Mouse (Mus musculus) megakaryocyte, adult 5-6 weeks (primary cell): ENCODE measurements around the gene Mgp. TPM values are rescaled to one million over a fixed set of nuclear protein-coding genes. Genes with fewer than 3 reads are reported as not detected.

Experiments used
- ATAC-seq: 2 replicates; pipeline ENCODE4 v1.8.0; 2016; ENCODE audit warnings: mild to moderate bottlenecking, inconsistent platforms; ENCODE audit not compliant: poor library complexity, severe bottlenecking
- total RNA-seq, 2 experiments: library from RNA; stranded (forward) in 1 of 2; stranded (reverse) in 1 of 2; fragments of 153-499, 151-499 nt in 1 of 2; fragments of 221-1000, 200-1000 nt in 1 of 2; gene quantifications; 2 replicates each; pipeline versions ENCODE4 v1.2.3 to v1.2.4; 2015 to 2017

The Mgp gene
- total RNA-seq, 2 experiments from 2014 or later: 0.42 TPM; not detected in 1

DNA sequence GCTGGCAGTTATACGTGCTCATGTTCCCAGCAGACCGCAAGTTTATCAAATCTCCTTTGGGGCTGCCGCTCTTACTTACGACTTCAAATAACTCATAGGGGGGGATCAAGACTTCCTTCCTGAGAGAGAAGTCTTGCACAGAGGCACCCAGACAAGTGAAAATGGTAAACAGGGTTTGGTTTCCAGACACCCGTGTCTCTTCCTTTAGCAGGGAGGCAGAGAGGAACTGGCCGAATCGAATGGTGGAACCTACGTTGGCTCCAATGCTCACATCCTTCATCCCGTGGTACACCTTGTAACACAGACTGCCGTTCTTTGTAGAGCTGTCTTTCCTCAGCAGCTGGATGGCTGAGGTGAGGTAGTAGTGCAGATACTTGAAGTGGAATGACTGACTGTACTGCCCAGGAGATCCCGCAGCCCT lies 21.3 kb downstream of the Mgp start:
- ATAC-seq: no peak

GRCm38 (mm10) chr6:136852762-136853161 lies 22.9 kb downstream of the Mgp start:
- peak; percentile 70 for ATAC-seq

- ATAC-seq: no peak
These were observed 23.3 kb downstream of the Mgp start for GRCm38 (mm10) chr6:136852348-136852747.

GRCm38 (mm10) chr6:136850267-136850666 lies 25.4 kb downstream of the Mgp start:
- ATAC-seq: no peak

- no peak for ATAC-seq
These were observed 26.7 kb downstream of the Mgp start for GRCm38 (mm10) chr6:136848971-136849370.

DNA sequence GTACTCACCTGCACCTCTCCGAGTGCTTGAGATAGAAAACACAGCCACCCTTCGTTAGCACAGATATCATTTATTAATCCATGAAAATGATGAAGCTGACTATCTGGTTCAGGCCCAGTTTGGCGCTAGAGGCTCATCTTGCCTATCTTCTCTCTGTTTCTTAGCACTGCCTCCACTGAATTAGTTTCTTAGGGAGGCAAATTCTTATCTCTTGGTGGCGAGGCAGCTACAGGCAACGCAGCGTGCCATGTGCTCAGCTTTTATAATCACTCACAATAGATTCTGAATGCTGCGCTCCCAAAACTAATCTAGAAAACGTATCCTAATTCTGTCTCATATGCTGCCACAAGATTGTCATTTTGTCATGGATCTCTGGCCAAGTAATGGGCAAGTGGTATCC lies 27.2 kb downstream of the Mgp start:
- ATAC-seq: no peak

DNA sequence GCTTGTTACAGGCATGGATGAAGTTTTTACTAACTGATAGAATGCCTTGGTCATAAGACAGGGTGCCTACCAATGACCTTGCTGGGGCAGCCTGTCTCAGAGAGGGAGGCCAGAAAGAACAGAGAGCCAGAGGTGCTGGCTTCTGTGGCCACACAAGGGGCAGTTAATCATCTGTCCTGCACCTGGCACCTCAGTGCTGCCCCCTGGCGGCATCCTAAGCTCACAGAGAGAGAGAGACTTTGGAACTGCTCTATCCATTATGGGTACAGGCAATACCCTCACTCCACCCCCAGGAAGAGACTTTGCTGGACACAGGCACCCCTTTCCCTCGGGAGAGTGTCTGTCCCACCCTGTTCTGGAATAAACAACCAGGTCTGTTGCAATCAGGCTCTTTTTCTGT lies 27.8 kb downstream of the Mgp start:
- peak; percentile 77 for ATAC-seq

DNA sequence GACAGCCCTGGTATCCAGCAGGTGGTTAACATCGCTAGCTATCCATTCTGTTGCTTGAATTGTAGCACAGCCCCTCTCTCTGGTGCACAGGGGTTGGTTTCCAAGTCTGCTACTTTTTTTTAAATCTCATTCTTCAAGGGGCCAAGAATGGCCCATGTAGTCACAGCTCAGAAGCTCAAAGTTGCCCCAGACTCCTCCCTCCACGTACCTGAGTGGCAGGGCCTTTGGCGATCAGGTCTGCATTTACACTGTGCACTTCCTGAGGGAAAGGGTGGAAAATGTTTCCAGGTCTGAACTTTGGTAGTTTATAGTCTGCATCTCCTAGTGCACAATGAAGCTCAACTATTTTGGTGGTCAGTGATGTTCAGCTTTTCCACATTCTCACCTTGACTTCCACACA lies 28.4 kb downstream of the Mgp start:
- ATAC-seq: no peak

DNA sequence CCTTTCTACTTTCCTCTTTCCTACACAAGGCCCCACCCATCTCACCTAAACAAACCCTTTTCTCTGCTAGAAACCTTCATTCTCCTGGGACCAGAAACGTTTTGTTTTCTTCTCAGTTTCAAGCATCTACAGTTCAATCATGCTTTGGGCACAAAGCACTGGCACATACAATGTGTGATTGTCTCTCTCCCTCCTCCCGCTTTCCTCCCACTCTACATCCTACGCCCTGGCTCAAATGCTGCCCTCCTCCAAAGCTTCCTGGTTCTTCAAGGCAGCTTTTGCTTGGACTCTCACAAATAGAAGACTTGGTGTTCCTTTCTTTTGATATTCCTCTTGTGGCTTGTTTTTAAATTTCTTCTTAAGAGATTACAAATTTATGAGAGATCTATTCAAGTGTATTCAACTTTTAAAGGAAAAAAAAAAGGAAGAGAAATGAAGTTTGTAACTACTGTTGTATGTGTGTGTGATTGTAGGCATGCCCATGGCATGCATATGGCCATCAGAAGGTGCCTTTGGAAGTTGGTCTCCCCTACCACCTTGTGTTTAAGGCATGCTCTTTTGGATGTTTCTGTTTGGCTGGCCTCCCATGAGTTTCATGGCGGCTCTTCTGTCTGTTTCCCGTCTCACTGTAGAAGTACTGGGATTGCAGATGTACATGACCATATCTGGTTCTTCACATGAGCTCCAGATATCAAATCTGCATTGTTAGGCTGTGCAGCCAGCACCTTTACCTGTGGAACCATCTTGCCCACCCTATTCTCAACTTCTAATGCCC lies 29.7 kb downstream of the Mgp start:
- no peak for ATAC-seq

DNA sequence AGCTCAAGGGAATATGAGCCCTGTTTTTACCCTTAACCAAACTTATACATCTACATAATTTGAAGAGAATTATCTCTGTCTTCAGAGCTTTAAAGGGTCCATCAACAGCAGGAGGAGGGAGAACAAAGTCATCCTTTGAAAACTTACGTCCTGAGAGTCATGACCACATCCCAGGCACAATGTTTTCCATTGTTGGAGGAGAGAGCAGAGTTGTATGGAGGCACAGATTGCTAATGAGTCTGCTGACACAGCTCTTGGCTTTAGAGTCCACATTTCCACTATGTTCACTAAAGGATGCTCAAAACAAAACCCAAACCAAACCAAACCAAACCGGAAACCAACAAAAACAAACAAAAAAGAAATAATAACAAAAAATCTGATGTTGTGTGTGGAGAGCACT lies 30.7 kb downstream of the Mgp start:
- ATAC-seq: no peak

DNA sequence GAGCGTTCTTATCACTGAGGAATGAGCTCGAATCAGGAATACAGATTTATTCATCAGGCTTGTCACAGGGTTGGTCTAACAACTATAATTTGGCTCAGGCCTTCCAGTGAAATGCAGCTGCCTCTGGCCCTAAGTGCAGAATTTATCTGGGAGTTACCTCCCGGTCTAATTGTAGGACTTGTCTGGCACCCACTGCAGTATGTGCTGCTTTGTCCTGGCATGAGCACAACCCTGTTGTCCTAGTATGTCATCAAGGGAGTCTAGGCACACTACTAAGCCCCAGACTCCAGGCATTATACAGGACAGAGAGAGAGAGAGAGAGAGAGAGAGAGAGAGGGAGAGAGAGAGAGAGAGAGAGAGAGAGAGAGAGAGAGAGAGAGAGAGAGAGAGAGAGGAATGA lies 38.3 kb downstream of the Mgp start:
- ATAC-seq: no peak

DNA sequence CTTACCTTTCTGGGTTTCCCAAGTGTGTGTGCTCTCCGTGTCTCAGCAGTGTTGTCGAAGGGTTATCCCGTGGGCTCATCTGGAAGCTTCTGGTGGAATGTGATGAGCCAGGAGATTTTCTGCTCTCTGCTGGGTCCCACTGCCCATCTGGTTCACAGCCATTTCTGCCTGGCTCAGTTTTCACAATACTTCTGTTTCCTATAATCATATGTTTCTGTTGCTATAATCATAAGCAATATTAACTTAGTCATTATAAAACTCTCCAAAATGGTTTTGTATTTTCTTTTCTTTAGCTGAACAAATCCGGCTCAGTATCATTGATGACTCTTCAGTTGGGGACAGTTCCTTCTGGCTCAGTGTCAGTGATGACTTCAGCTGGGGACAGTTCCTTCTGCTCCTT lies 40.3 kb downstream of the Mgp start, which contains the start of gene Smco3:
Gene Smco3, minus strand, starts transcription at position 101 of the 400 bp plus-strand sequence.
- ATAC-seq: no peak

DNA sequence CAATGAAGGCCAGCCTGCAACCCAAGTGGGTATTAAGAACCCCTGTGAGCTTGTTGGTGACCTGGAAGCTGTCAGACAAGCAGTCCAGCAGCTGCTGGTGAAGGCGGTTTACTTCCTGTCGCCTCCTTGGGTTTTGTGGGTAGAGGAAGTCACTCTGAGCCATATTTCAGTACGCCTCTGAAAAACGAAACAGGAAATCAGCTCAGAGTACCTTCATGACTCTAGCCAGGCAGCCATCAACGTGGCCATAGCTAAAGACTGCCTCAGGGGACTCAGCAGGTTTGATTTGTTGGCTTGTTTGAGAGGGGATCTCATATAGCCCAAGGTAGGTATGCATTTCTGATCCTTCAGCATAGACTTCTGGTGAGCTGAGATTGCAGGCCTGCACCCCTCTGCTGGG lies 43.9 kb downstream of the Mgp start:
- ATAC-seq: peak; percentile 41

- ATAC-seq: no peak
These were observed 46.9 kb downstream of the Mgp start for GRCm38 (mm10) chr6:136828681-136829080.

GRCm38 (mm10) chr6:136827881-136828561 lies 47.6 kb downstream of the Mgp start, which contains the start of gene Wbp11:
Wbp11 (minus strand) TSS chr6:136828233.
- peak; percentile 94 for ATAC-seq

- no peak; the same call in 1 of the 2 replicates for ATAC-seq
These were observed 48.1 kb downstream of the Mgp start, which contains the start of gene BC049715 for GRCm38 (mm10) chr6:136827516-136827880. BC049715 (plus strand) TSS chr6:136827626.

GRCm38 (mm10) chr6:136827116-136827515 lies 48.5 kb downstream of the Mgp start:
- ATAC-seq: no peak

DNA sequence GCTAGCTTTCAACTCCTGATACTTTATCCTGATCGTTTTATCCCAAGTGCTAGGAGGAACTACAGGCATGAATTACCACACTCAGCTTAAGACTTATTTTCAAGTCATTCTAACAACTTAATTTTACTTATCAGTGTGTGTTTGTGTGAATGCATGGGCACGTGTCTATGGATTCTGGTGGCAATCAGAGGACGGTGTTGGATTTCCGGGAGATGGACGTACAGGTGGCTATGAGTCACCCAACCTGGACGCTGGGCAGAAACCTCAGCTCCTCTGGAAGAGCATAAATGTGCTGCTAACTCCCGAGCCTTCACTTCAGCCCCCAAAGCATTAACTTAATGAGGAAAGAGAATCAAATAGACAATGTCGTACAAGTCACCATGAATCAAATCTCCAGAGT lies 50.6 kb downstream of the Mgp start:
- ATAC-seq: no peak
